Mouse (Mus musculus): ENCODE results near the gene Hmga2.
"Not testable (repeated sequence)": the region's sequence is repeated elsewhere in the genome, so short reads cannot be mapped to it uniquely, and the experiment has no call there.

Gene Hmga2

DNA sequence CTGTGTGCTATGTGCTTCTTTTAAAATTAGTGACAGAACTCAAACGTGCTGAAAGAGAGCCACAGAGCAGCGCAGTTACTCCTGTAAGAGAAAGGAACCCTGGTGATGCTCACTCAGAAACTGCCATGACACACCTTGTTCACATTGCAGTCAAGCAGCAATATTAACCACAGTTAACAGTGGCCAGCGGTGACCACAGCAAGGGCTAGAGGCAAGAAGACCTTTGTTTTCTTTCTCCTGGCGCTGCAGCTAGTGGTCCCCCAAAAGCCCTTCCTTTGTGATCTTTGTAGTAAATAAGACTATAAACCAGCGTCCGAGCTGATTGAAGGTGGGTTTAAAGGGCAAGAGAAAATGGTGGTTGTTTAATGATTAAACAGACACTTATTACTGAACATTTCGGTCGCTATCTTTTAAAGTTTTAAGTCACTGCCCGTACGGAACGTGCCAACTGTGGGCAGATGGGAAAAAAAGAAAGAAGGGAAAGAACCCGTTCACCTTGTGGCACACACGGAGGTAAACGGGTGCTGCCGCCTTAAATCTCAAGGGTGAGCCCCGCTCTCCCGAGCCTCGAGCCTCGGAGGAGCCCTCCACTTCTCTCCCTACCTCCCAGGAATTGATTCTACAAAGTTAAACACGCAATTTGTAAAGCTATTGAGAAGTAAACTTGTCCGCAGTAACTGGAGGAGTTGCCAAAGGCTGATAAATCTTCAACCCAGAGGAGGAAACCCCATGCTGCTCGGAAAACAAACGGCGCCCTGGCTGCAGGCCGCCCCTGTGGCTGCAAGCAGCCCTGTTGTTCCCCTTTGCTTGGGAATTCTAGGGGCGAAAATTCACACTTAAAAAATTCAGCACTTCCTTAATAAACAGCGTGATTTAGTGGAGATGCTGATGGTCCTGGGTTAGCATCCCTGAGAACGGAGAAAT, 85.1 kb downstream of the Hmga2 start:
- peak; percentile 52 for DNase-seq

DNA sequence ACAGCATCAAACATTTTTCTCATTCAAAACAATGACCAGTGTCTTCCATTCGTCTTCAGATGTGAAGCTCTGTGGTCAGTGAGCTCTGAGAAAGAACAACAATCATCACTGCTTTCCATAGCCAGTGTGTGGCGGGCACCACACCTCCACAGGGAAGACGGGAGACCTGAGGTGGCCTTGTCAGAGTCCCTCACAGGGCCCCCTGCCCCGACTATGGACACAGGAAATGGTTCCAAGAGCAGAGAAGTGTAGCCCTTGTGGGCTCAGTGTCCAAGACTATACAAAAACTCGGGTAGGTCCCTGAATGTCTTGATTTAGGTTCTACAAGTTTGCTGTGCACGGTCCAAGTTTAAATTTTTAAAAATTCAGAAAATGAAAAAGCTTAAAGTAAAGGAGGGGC, 86.6 kb downstream of the Hmga2 start:
- no peak for DNase-seq

DNA sequence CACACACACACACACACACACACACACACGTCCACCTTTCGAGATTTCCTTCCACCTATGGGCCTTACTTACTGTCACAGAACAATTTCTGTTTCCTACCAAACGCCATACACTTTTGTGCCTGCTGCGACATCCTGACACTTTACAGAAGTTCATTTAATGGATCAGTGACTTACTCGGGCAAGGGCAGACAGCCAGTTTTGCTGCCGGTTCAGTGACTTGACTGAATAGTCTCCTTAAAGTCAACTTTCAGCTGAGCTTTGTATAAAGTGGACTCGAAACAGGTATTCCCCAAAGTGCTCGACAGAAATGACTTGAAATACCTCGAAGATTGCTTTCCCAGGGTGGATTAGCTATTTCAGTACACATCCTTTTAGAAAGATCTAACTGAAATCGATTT, 87.3 kb downstream of the Hmga2 start:
- peak; percentile 82 for DNase-seq

DNA sequence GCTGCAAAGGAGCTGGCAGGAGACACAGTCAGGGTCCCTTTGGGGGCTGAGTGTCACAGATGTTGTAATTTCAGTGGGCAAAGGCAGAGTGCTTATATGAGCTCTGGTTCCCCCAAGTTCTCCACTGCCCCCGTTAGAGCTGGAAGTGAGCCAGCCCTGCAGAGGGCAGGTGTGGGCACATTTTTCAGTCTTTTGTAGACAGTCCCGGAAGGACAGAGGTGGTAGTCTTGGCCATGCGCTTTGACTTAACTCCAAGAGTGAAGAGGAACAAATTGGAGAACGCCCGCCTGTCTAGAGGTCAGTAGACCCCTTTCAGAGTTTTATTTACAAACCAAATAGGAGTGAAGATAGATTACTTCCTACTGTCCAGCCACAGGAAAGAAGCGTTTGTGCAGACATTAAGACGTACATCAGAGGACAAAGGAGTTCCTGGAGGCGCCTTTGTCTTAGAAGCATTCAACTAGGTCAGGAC, 87.8 kb downstream of the Hmga2 start:
- peak; percentile 69 for DNase-seq

DNA sequence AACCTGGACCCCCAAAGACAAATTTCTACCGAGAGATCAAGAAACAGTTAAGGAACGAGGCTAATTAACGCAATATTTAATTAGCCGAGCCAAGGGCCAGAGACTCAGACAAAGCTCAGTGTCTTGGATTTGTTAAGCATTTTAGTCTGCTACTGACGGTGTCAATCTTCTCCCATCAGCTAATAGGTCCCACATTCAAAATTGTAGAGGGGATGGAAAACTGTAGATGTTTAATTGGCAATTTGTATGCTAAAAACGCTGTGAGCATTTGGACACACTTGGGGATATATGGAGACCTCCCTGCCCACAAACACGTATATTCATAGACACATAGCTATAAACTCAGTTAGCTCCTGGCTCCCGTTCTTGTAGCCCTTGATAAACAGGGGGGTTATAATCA, 89.2 kb downstream of the Hmga2 start:
- no peak for DNase-seq

DNA sequence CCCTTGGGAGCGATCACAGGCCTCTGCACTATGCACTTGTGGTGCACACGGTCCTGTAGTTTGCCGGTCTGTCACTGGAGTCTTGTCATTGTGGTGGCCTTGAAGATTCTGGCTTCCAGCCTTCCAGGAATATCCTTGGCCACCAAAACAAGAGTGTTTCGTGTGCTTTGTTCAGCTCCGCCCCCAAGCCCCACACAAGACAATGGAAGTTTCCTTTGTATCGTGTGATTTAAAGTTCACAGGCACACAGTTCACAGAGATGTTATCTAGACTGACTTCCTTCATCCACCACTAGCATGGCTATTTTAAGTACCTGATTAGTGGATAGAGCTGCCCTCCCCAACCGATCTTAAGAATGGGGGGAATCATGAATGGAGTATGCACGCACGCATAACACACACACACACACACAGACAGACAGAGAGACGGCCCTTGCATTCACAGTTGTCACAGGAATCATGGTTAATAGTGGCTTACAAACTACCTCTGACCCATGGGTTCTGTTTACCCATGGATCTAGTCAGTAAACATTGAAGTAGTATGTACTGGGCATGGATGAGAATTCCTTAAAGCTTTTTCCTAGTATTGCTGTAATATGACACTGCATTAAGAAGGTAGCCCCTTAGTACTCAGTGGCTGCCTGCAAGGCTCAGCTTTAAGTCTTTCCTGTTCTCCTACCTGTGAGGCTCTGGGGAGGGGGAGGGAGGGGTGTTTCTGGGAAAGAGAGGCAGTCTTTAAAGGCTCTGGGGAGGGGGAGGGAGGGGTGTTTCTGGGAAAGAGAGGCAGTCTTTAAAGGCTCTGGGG, 91.3 kb downstream of the Hmga2 start:
- peak; percentile 62 for DNase-seq

DNA sequence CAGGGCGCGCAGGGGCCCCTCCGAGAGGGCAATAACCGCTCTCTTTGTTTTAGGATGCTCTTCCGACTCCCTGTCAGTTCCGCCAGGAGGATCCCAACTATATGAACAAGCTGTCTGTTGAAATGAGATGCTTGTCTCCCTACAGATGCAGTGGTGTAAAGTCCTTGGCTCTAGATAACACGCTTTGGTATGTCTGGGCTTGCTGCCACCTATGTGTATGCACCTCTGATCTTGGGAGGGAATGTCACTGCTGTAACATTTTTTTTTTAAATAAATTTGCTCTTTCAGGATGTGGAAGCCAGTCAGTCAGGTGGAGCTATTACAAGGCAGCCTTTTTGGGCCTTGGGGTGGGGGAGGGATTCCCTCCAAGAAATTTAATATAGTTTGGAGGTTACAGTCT, 92.2 kb downstream of the Hmga2 start:
- no peak for DNase-seq

DNA sequence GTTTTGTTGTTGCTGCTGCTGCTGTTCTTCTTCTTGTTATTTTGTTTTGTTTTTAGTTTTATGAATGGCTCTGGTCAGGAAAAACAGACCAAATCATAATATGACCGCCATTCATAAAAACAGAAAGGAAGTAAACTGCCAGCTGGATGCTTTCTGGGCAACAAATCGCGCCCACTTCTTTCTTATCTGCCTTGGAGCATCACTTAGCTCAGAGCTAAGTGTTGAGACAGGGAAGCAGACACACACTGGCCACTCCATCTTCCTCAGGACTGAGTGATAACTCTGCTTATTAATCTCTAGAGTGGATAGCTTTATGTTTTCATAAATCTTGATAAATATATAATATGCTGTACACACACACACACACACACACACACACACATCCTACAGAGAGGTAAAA, 98.5 kb downstream of the Hmga2 start:
- DNase-seq, result no peak

DNA sequence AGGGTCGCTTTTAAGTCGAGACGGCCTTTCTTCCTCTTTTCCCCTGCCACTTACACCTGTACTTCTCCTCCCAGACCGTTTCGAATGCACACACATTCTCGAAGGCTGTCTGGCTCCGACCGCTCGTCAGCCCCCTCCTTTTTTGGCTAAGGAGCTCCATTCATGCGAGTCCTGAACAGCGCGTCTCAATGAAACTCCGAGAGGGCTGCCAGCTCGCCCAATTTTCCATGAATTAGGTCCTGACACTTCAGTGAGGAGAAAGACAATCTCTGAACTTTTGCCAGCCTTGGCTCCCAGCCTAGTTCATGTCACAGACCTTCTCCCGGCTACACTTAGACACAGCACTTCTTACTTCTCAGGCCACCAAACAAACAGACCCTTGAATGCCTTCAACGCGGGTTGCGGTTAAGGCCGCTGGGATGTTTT, 98.9 kb downstream of the Hmga2 start:
- peak; percentile 90 for DNase-seq

DNA sequence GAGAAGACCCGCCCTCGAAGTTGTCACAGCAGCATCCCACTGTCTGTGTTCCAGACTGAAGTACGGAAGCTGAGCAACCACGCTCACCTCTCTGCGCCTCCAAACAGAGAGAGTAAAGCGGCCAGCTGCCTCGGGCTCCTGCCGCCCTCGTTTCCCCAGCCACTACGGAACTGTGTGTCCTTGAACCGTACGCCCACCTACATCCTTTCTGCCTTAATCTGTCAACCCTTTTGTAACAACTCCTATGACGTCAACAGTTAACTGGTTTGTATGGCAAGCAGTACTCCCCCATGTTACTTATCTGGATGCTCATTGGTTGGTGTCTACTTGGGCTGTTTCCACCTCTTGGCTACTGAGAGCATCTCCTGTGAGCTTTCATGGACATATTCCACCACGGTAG, 100.8 kb downstream of the Hmga2 start:
- DNase-seq, result no peak

DNA sequence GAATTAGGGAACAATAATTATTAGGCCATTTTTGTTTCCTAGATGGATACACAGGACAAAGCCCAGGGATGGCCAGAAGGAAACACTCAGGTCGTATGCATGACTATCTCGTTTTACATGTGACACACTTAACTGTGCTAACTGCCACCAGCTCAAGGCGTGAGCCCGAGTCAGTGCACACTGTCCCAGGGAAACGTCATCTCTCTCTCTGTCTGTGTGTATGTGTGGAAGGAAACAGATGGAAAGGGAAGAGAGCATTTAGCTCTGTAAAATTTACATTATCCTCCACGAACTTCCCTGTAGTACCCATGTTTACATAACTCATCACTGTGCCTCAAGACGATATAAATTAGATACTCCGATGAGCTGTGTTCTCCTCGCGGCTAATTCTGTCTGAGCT, 105.1 kb downstream of the Hmga2 start:
- no peak for DNase-seq

DNA sequence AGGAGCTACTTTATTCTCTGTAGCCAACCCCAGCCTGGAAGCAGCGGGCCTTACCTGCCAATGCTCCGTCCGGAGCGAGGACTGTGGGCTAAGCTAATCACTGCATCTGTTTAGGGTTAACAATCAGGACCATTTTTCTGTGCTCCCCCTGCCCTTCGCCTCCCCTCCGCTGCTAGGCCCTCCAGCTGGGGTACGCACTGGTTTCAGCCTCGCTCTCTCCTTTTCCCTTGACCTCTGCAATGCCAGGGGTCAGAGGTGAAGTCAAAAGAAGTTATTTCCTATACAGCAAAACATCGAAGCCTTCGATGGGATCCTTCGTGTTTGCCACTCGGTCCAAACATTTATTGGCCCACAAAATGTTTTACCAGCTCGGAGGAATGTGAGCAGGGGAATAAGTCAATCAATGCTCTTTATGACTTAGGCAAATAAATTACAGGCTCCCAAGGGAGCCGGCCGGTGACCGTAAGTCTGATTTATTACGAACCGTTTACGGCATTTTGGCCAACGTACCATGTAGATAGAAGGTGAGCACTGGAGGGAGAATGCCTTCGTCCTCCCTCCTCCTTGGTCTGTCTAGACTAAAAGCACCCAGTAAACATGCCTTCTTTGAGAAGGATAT, 107.0 kb downstream of the Hmga2 start:
- DNase-seq, result no peak

DNA sequence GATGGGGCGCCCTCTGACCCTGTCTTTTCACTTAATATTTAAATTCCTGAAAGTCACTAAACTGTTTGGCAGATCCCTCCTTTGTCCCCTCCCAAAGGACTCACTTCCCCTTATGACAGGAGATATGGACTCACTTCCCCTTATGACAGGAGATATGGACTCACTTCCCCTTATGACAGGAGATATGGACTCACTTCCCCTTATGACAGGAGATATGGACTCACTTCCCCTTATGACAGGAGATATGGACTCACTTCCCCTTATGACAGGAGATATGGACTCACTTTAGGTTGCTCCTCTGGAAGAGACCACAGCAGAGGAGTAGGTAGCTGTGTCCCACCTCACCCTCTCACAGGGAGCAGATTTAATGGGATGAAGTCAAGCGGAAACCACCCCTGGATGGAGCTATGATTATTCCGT, 110.1 kb downstream of the Hmga2 start:
- DNase-seq, result not testable (repeated sequence)

DNA sequence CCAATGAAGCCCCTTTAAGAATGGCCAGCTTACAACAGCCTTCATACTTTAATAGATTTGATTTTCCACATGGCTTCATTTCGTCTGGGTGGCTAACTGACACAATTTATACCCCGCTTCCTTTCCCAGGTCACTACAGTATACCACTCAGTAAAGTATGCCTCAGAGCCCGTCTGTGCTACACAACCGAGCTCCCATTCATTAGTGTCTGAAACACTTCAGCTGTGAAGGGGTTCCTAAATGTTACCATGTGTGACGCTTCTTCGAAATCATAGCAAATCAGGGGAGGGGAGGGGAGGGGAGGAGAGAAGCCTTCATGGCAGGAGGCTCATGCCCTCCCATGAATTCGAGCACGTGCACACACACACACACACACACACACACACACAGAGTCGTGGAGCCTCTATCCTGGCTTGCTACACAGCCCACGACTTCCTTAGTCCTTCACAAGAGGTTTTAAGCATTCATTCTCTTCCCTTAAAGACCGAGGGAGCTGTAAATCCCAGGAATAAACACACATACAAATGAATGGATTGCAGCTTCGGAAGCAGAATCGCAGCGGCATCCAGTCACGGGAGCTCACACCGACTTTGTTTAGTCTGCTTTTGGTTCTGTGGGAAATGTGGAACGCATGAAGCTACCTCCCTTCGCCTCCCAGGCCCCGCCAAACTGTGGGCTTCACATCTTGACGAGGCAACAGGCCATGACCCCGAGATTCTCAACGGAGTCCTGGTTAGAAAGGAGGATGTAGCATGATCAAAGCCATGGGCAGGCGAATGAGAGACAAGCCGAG, 110.7 kb downstream of the Hmga2 start:
- DNase-seq, result no peak

DNA sequence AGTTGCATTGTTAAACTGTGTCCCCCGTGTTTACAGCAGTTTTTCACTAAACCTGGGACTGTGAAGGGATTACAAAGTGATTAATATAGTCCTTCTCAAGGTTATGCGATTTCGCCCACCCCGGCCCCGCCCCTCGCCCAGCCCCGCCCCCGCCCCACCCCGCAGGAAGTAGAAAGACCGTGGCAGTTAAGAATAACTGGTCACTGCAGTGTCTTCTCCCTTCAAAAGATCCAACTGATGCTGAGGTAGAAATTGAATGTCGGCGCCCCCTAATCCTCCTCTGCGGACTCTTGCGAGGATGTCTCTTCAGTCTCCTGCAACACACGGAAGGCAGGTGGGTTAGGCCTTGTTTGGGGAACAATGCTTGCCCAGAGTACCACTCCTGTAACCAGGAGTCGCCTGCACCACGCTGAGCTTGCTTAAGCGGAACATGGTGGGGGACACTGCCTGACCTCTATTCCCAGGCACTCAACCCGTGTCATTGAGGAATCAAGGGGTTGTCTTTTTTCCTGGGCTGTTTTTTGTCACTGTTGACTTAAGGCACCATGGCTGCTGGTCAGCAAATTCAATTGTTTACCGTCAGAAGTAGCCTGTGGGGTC, 112.2 kb downstream of the Hmga2 start:
- DNase-seq, result no peak

DNA sequence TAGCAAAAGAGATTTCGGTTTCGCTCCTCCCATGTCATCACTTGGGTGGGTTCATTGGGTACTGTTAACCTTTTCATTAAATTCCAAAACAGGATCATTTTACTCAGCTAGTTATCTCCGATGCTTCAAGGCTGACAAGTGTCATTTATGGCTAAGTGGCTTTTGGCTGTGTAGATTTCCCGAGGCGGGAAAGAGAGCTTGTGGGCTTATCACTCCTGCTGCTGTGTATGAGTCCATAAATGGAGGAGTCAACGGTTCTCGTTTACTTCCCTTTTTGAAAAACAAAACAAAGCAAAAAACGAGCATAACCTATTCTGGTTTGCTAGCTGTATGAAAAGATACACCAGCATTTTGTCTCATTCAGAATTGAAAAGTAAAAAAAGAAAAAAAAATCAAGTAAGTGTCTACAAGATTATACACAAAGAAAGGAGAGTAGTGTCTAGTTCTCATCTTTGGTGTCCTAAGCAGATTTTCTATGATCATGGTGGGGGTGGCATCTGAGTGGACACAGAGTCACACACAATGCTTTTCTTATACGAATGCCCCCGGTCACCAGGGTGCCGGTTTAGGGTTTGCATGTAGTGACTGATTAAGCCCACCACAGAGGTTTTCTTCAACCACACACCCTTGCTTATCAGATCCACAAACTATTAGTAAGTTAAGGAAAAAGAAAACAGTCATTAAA, 112.8 kb downstream of the Hmga2 start:
- not testable (repeated sequence) for DNase-seq

DNA sequence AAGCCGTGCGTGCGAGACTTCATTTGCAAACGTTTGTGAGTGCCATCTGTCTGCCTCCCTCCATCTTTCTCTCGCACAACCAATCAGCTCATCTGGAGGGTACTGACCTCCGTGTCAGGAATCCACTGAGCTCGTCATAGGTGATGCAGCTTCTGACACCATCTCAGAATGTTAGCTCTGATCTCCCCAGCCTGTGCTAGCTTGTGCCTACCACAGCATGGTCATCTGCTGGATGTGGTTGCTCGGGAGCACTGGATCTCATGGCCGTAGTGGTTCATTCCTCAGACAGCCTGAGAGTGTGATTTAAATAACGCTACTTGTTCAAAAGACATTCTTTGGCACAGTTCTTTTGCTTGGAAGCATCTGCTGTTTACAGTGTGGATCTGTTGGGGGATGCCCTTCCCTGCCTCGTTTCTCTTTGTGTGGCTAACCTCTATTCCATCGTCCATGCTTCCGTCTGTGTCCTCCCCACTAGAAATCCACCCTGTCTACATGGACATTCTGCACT, 121.7 kb downstream of the Hmga2 start:
- no peak for DNase-seq

DNA sequence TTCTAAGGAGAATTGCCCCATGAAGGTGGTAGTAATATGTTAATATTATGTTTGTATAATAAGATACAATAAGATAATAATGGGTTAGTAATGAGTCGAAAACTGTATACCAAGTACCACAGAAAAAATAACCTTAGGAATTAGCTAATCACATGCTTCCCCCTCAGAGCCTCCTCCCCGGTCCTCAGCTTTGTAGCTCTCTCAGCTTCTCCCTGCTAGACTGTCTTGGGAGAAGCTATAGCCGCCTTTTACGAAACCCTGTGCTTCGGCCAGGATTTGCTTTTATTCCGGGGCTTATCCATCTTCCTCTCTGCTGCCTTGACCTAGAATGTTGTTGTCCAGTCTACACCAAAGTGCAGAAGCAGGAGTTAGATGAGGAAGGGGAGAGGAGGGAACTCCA, 130.9 kb downstream of the Hmga2 start:
- no peak for DNase-seq

DNA sequence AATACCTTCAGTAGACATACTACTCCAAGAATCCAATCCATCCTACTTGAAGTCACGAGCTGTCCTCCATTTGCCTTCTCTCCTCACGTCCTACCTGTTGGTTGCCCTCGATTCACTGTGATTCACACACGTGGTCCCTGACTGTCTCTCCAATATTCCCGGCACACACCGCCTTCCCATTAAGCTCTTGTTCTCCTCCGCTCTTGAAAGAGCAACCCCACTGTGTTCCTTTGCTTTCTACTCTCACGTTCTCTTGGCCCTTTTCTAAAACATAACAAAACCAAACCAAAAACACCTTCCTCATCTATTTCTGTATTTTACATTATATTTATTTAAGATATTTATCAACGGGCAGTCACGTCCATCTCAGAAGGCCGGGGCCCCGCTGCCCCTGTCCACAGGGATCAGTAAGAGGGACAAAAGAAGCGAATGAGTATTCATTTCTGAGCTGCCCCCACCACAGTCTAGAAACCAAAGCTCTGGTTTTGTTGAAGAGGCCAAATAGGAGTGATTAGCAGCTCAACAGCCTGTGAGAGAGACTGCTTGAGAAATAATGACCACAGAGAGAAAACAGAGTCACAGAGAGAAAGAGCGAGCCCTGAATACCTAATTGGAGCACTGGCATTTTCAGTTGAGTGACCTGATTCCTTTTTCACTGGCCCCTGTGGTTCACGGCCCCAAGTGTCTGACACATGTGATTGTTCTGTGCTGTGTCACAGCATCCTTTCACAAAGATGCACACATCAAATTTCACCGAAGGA, 131.5 kb downstream of the Hmga2 start:
- no peak for DNase-seq

DNA sequence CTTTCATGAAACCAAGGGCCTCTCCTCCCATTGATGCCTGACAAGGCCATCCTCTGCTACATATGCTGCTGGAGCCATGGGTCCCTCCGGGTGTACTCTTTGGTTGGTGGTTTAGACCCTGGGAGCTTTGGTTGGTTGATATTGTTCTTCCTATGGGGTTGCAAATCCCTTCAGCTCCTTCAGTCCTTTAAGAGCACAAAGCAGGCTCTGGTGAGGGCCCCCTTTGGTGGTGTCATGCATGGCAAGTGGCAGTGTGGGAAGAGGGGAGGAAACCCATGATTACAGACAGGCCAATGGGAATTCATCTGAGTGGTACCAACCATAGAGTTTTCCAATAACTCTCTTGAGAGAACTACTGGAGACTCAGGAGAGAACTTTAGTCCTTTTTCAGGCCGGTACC, 136.4 kb downstream of the Hmga2 start:
- DNase-seq, result not testable (repeated sequence)
